Mouse (Mus musculus) heart, postnatal 0 days (tissue): Measurements from ENCODE around the gene Kazn.

Experiments
- CTCF ChIP-seq: IDR thresholded peaks from 2 replicates; pipeline ENCODE4 v1.5.1; 2016; ENCODE audit warnings: antibody characterized with exemption, control low read depth, low read depth
- EP300 ChIP-seq: IDR thresholded peaks from 2 replicates; pipeline ENCODE4 v1.6.1; 2016; ENCODE audit warnings: antibody characterized with exemption, low read depth

GRCm38 (mm10) chr4:142184852-142185532 lies 54.2 kb downstream of the Kazn start:
- TF ChIP-seq EP300 (no peak), CTCF (no peak)
